Comparison of ENCODE assay signal across 9 mouse cellular contexts in genomic region chr11:95231688-95232328, GRCm38 (mm10). TPM values are rescaled to one million over a fixed set of nuclear protein-coding genes. Genes with fewer than 3 reads are reported as not detected.
A peak's percentile ranks its signal among the peaks of the same experiment; 100 is the strongest.
DNase-seq lines count a peak whose midpoint lies in the region; ATAC-seq and TF ChIP-seq lines count a peak whose summit lies in the region.
"Had no signal": no experiment of that assay in that cellular context is flagged by ENCODE, and none has a peak within 500 bp of the region (broad histone marks: within the 10 kb centered on the region; RNA-seq: fewer than 3 reads in every experiment).

No protein-coding gene starts in this region.

- 6% methylated on average over 23 of the region's 24 CpGs for WGBS in forebrain, embryonic 13.5 days

- intact Hi-C loops in heart, postnatal 14 days (cut with DNase I): loop anchor here (1.0 kb wide), 1 partner anchor 114 kb away; no protein-coding TSS in a partner anchor

- no peaks in the 10 kb centered on the region for H3K9me3 ChIP-seq in G1E (replicated peaks)
- no peaks in the 10 kb centered on the region for H3K9me3 ChIP-seq in forebrain, embryonic 13.5 days (replicated peaks)

- H3K4me2 ChIP-seq in forebrain, embryonic 13.5 days: peak overlapping the region; percentile 46

- no peaks in the 10 kb centered on the region for H3K36me3 ChIP-seq in G1E (replicated peaks)
- no peaks in the 10 kb centered on the region for H3K36me3 ChIP-seq in forebrain, embryonic 13.5 days (ENCODE audit: poor library complexity, severe bottlenecking)

- H3K4me3 ChIP-seq in G1E (ENCODE audit: low read depth, low read length): no peak overlapping the region; the same call in 1 of the 2 replicates
- peak overlapping the region; percentile 21; the same call in 1 of the 2 replicates for H3K4me3 ChIP-seq in forebrain, embryonic 13.5 days

- peak; percentile 34; the same call in 1 of the 2 replicates for ATAC-seq in G1E (ENCODE audit: extremely low read depth, insufficient number of reproducible peaks, low FRiP score, poor library complexity, severe bottlenecking)
- ATAC-seq in forebrain, embryonic 13.5 days: peak; percentile 45; the same call in 1 of the 2 replicates

- DNase-seq in G1E (ENCODE audit: low spot score): peak; percentile 67
- peak; percentile 20 for DNase-seq in c-Kit-positive CD71-negative TER-119-negative erythroid progenitor cells, embryonic 14.5 days (ENCODE audit: low read depth)
- peak; percentile 77 to 84 for DNase-seq in heart, postnatal 14 days
- DNase-seq in layer of hippocampus, postnatal 14 days (ENCODE audit: low spot score in 2 of 2): peak; percentile 64 to 65
- peak; percentile 60 for DNase-seq in lung, postnatal 10 days
- peak; percentile 33 for DNase-seq in retina, adult 2 months (ENCODE audit: low read depth, low spot score)
- peak; percentile 75 for DNase-seq in thymus, postnatal 14 days

- H3K9ac ChIP-seq in forebrain, embryonic 13.5 days: no peak overlapping the region

- H3K27me3 ChIP-seq in G1E (ENCODE audit: insufficient read depth, low read length): peaks cover 46% of the 10 kb centered on the region
- H3K27me3 ChIP-seq in forebrain, embryonic 13.5 days: 0 out of 2 replicates have a peak, but pooled peaks cover 11% of the 10 kb centered on the region

- H3K27ac ChIP-seq in forebrain, embryonic 13.5 days: no peak overlapping the region

- TF ChIP-seq CTCF in G1E (IDR thresholded peaks at IDR 0.05; ENCODE audit: low read depth, low read length): no peak

- H3K4me1 ChIP-seq in G1E (ENCODE audit: insufficient read depth, low read depth, low read length): peaks cover 11% of the 10 kb centered on the region
- peaks cover 5% of the 10 kb centered on the region for H3K4me1 ChIP-seq in forebrain, embryonic 13.5 days

RNA-seq across cellular contexts. Expression of gene Tac4, which starts 29.5 kb away (rescaled TPM):
- total RNA-seq in G1E (2014; fragmentation: Nextera tagmentation) (not detected in 2 replicates), G1E (2017) (0.11 and 0.29 TPM in 2 replicates)
- not detected in 2 replicates for polyA plus RNA-seq in G1E (2012)
- polyA plus RNA-seq in forebrain, embryonic 13.5 days (2015; fragmentation: Nextera tagmentation; extraction: Ambion mirVana): not detected in 2 replicates
- not detected for total RNA-seq in heart, postnatal 14 days (2021)
- not detected for total RNA-seq in layer of hippocampus, postnatal 14 days (2021)
- total RNA-seq: left cerebral cortex, adult 8-10 months had no signal

Comparison
In these comparisons a context has a peak if more than half of its experiments do, and no peak if none do; other contexts are left out.
1. DNase-seq: peak in every context shown above with its lines; median percentile 80 in heart, postnatal 14 days; 75 in thymus, postnatal 14 days; 67 in G1E; 64 in layer of hippocampus, postnatal 14 days; 60 in lung, postnatal 10 days; 33 in retina, adult 2 months; 20 in c-Kit-positive CD71-negative TER-119-negative erythroid progenitor cells, embryonic 14.5 days.